Mouse (Mus musculus) MEL (cell line): ENCODE data around the gene Ifitm3.

Source experiments
- MEF2A ChIP-seq: IDR thresholded peaks from 2 replicates; pipeline ENCODE4 v1.6.1; 2014; ENCODE audit warnings: low read depth, mild to moderate bottlenecking, inconsistent platforms, low read length, improper control_type of control experiment; ENCODE audit not compliant: poor library complexity, insufficient replicate concordance, severe bottlenecking; ENCODE audit errors: extremely low read depth
- POLR2A ChIP-seq, 2 experiments: IDR thresholded peaks; 2 replicates each; pipeline ENCODE4 v1.6.1; 2011 to 2012; ENCODE audit warnings: low read length in 2 of 2, mild to moderate bottlenecking in 2 of 2, control low read depth in 1 of 2, improper control_type of control experiment in 1 of 2, low read depth in 1 of 2, moderate library complexity in 1 of 2; ENCODE audit not compliant: control insufficient read depth in 1 of 2, insufficient read depth in 1 of 2, poor library complexity in 1 of 2

- no peak for TF ChIP-seq POLR2A (IDR thresholded peaks at IDR 0.05; ENCODE audit: control insufficient read depth in 1 of 2, insufficient read depth in 1 of 2, low read depth in 1 of 2, low read length in 2 of 2, poor library complexity in 1 of 2)
- TF ChIP-seq MEF2A, result no peak
Measured at GRCm38 (mm10) chr7:140989022-140989421, 21.5 kb downstream of the Ifitm3 start.
